Mouse (Mus musculus) adrenal gland, adult 2 months (tissue): ENCODE data around the gene Osbp. TPM values are rescaled to one million over a fixed set of nuclear protein-coding genes. Genes with fewer than 3 reads are reported as not detected.
A peak's percentile ranks its signal among the peaks of the same experiment; 100 is the strongest.
"Not testable (repeated sequence)": the region's sequence is repeated elsewhere in the genome, so short reads cannot be mapped to it uniquely, and the experiment has no call there.

Source experiments
- DNase-seq: peaks from one replicate; pipeline ENCODE4 v3.0.0; 2021
- long read RNA-seq: library from polyadenylated mRNA; stranded (forward); transcript quantifications from one replicate; pipeline ENCODE4 v2.0.0, GENCODE M21; 2021
- polyA plus RNA-seq: library from polyadenylated mRNA; depleted of rRNA; stranded (reverse); fragments of >200 nt; gene quantifications from 2 replicates; pipeline ENCODE4 v1.2.3, GENCODE M21; 2012; rRNA removed
- total RNA-seq, 2 experiments: library from RNA; stranded (reverse); gene quantifications; 2 replicates each; pipeline ENCODE4 v1.2.3; 2021

The Osbp gene
- total RNA-seq (10 to 100 TPM; 80.8 to 86.7 TPM), polyA plus RNA-seq (9.6 and 14.0 TPM in 2 replicates)
- long read RNA-seq, full-length matches to known transcripts = 30 of 37 reads
- long read RNA-seq, partial matches to known transcripts = 6 of 37 reads
- long read RNA-seq, other reads (novel, unspliced or antisense) = 1 of 37 reads

DNA sequence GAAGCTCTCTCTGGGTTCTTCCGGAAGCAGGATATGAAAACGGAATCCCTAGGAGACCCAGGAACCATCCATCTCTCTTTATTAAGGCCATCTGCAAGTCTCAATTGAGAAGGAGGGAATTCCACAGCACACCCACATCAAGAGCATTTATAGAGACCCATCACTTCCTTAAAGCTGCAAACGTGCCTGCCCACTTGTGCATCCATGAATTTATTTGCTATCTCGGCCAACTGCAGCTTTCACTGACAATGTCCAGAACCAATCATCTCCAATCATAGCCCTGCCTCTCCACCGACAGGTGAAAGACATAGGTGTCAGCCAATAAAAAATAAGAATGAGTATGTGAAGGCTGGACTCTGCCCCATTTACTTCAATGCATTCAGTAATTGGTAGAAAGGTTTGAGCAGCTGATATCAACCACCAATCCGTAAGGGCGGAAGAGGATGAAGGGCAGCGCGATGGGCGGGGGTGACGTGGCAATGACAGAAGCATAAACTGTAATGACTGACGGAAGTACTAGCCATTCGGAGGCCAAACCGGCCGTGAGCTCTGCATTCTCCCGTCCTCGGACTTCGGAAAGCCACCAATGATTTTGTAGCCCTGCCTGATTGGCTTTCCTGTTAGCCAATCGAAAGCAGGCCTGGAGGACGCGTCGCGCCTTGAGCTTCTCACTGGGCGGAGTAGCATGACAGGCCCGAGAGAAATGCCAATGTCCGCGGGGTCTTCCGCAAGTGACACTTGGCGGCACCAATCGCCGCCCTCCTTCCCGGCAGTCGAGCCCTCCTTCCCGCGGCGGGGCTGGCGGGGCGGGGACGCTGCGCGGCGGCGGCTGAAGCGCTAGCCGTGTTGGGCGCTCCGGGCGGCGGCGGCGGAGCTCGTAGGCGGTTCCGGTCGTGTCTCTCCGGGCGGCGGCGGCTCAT is at the start of gene Osbp:
Osbp (plus strand) TSS at position 919 of the 920 bp plus-strand sequence.
- DNase-seq = peak; percentile 99

GRCm38 (mm10) chr19:11922068-11922467 is 43.7 kb upstream of the Osbp start:
- DNase-seq = no peak

DNA sequence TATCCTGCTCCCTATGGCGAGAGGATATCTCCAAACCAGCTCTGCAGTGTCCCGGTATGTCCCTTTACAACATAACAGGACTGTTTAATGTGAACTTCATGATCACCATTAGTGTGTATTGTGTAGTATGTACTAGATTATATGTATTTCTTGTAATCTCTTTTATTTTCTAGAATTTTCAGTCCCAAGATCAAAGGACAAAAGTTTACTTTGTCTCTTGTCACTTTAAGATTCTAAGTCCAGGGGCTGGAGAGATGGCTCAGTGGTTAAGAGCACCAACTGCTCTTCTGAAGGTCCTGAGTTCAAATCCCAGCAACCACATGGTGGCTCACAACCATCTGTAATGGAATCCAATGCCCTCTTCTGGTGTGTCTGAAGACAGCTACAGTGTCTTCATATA is 43.2 kb upstream of the Osbp start:
- DNase-seq = not testable (repeated sequence)

- DNase-seq = no peak
Measured at GRCm38 (mm10) chr19:11926380-11926779, 39.4 kb upstream of the Osbp start.

DNA sequence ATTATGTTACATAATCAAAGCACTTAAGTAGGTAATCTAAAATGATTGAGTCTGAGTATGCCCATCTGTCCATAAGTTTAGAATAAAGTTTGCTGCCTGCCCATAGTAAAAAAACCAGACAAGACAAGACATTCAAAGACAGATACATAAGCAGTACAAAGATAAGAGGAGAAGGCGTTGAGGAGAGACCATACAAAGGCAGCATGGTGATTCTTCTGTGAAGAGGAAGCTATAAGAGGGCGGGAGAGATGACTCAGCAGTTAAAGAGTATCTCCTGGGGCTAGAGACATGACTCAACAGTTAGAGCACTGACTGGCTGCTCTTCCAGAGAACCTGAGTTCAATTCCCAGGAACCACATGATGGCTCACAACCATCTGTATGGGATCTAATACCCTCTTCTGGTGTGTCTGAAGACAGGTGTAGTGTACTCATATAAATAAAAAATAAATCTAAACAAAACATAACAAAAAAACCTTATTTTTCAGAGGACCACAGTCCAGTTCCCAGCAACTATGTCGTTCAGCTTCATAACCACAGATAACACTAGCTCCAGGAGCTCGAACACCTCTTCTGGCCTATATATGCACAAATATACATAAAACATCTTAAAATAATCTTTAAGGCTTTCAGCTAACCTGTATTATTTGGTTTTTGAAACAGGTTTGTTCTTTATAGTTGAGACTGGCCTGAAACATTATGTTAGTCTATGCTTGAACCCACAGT is 37.6 kb upstream of the Osbp start:
- no peak for DNase-seq

- not testable (repeated sequence) for DNase-seq
Measured at GRCm38 (mm10) chr19:11946460-11946859, 19.3 kb upstream of the Osbp start.

DNA sequence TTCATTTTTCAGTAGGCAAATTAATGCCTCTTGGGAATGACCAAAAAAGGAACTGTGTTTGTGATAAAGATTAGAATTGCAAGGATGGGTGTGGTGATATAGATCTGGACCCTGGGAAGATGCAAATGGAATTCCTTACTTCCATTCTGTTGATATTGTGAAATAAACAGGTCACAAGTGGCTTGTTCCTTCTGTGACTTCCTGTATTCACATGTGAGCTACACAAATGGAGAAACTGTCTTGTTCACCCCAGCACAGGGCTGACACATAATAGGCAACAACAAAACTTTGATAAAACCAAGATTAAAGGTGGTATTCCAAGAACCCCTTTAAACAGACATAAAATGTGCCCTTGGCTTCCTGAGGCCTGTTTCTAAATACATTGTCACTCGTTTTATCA is 15.9 kb upstream of the Osbp start:
- DNase-seq = no peak

DNA sequence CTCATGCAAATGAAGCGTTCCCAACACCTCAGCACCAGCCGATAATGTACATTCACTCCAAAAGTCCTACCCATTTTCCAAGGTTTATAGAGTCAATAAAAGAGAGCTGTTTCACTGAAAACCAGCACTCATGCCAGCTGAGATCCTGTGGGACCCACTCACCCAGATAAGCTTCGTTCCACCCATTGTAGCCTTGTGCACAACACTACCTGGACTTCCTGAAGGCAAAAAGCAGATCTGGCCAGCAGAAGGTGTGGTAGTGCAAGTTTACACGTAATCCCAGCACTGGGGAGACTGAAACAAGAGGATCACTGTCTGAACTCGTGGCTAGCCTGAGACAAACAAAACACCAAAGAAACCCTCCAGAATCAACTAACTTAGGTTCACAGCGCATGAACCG is 15.0 kb upstream of the Osbp start:
- no peak for DNase-seq

- DNase-seq = no peak
Measured at GRCm38 (mm10) chr19:11954206-11954605, 11.5 kb upstream of the Osbp start.

GRCm38 (mm10) chr19:11956636-11957035 is 9.1 kb upstream of the Osbp start:
- DNase-seq = no peak

GRCm38 (mm10) chr19:11957396-11957795 is 8.3 kb upstream of the Osbp start:
- DNase-seq = no peak

DNA sequence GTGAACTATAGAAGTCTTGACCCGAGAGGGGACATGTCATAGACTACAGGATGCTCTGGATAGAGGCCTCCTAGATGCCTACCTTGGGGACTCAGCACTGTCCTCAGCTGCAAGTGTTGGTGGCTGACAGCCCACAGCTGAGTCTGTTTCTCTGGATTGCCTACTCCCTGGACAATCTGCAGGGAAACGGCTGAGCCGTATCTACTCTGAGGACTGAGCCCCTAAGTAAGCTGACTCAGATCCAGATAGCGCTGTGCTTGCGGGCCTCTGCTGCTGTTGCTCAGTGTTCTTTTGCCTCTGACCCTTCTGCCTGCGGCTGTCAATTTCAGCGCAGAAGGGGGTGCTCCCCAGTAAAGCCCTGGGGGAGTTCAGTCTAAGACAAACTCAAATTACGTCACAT is 7.9 kb upstream of the Osbp start:
- no peak for DNase-seq

DNA sequence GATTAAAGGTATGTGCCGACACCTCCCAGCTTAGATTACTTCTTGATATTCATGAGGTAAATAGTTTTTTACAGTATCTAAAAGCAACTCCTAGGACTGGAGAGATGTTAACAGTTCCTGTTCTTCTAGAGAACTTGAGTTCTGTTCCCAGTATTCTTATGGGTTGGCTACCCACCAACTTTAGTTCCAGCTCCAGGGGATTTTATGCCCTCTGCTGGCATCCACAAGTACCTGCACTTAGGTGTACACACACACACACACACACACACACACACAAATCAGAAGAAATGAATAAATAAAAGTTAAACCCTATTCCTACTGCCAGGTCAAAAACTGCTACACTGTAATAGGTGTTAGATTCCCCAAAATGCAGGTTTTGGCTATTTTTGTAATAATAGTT is 1.5 kb upstream of the Osbp start:
- DNase-seq = no peak

- peak; percentile 57 for DNase-seq
Measured at GRCm38 (mm10) chr19:11966201-11966636, 478 bp downstream of the Osbp start.

- no peak for DNase-seq
Measured at GRCm38 (mm10) chr19:11969155-11970050, 3.7 kb downstream of the Osbp start.

DNA sequence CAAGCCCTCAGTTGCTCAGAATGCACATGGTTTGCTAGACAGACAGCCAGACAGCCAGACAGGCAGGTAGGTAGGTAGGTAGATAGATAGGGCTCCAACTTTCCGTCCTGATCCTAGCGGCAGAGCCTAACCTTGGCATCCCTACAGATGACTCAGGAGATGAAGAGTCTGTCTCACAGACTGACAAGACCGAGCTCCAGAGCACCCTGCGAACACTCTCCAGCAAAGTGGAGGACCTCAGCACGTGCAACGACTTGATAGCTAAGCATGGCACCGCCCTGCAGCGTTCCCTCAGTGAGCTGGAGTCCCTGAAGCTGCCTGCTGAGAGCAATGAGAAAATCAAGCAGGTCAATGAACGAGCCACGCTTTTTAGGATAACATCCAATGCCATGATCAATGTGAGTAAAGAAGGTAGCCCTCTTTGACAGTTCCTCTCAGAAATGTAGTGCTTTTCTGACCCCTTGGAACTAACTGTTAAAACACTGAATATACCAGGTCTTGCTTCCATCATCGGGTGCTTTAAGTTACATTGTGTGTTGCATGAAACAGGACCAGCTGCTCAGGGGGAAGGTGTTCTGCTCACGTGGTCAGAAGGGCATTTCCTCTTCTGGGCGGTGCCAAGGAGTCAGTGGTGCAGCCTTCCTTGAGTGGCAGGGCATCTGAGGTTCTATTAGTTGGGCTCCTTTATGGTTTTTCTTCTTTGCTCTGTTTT is 7.9 kb downstream of the Osbp start:
- DNase-seq = peak; percentile 66

DNA sequence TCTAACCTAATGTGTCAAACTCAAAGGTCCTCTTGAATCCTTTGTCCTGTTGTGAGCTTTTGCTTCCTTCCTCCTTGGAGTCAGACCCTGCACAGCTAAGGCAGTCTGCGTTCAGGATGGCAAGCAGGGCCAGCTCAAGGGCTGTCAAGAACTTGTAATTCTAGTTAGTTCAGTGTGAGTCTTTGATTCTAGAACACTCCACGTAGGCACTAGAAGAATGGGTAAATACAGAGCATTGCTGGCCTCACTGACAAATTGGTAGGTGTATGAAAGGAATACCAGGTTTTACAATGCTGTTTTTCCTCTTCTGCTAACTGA is 8.4 kb downstream of the Osbp start:
- no peak for DNase-seq

GRCm38 (mm10) chr19:11975683-11976082 is 9.9 kb downstream of the Osbp start:
- DNase-seq = no peak

DNA sequence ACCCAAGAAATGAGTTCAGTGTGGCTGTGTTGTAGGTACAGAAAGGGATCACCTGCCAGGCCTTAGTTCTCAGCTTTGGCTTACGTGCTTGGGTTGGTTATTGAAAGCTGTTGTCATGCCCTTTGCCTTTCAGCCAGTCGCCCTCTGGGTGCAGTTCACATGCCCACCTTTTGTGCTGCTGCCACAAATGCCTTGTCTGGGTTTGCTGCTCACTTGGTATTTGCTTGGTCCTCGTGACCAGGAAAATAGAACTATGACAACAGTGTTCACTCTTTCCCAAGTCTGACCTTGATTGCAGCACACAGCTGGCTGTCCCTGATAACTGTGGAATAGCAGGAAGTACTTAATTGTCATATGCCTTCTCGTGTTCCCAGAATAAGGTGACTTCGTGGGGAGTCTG is 11.6 kb downstream of the Osbp start:
- peak; percentile 69 for DNase-seq

GRCm38 (mm10) chr19:11980471-11980870 is 14.7 kb downstream of the Osbp start:
- no peak for DNase-seq

GRCm38 (mm10) chr19:11984614-11985013 is 18.9 kb downstream of the Osbp start:
- DNase-seq = not testable (repeated sequence)
